ENCODE assay signal across 8 mouse cellular contexts in genomic region chr7:19164978-19165377, GRCm38 (mm10). TPM values are rescaled to one million over a fixed set of nuclear protein-coding genes. Genes with fewer than 3 reads are reported as not detected.
DNase-seq lines count a peak whose midpoint lies in the region; ATAC-seq lines count a peak whose summit lies in the region.

No protein-coding gene starts in this region.

- peak overlapping the region; percentile 63 for H3K4me2 ChIP-seq in heart, embryonic 12.5 days
- H3K4me2 ChIP-seq in hindbrain, embryonic 12.5 days (replicated peaks) = peak overlapping the region; percentile 22

- H3K27me3 ChIP-seq in heart, embryonic 12.5 days (replicated peaks) = peaks cover 15% of the 10 kb centered on the region; the same call in 1 of the 2 replicates
- H3K27me3 ChIP-seq in hindbrain, embryonic 12.5 days = peaks cover 54% of the 10 kb centered on the region

- peak overlapping the region; percentile 34; the same call in 1 of the 2 replicates for H3K27ac ChIP-seq in heart, embryonic 12.5 days (ENCODE audit: poor library complexity, severe bottlenecking)
- H3K27ac ChIP-seq in hindbrain, embryonic 12.5 days = no peak overlapping the region

- H3K4me1 ChIP-seq in heart, embryonic 12.5 days (replicated peaks) = peaks cover 54% of the 10 kb centered on the region
- peaks cover 29% of the 10 kb centered on the region for H3K4me1 ChIP-seq in hindbrain, embryonic 12.5 days

- DNase-seq in heart, postnatal 36 days = no peak
- DNase-seq in MN1 (ENCODE audit: low spot score) (peak; percentile 61), adipocyte (ENCODE audit: low spot score) (no peak)
- DNase-seq in left cerebral cortex, adult 9 months (ENCODE audit: low spot score in 2 of 2) = no peak
- no peak for DNase-seq in cerebellum, adult 18-20 months

- peaks cover 7% of the 10 kb centered on the region for H3K9me3 ChIP-seq in heart, embryonic 12.5 days (replicated peaks)
- no peaks in the 10 kb centered on the region for H3K9me3 ChIP-seq in hindbrain, embryonic 12.5 days (replicated peaks)

- 2% methylated on average over 13 of the region's 13 CpGs for WGBS in heart, embryonic 12.5 days
- WGBS in hindbrain, embryonic 12.5 days = 3% methylated on average over 13 of the region's 13 CpGs

- peak overlapping the region; percentile 36 for H3K4me3 ChIP-seq in heart, embryonic 12.5 days
- H3K4me3 ChIP-seq in hindbrain, embryonic 12.5 days = no peak overlapping the region

- intact Hi-C loops in heart, postnatal 36 days (cut with DNase I) = no loop called here

- no peaks in the 10 kb centered on the region for H3K36me3 ChIP-seq in heart, embryonic 12.5 days
- no peaks in the 10 kb centered on the region for H3K36me3 ChIP-seq in hindbrain, embryonic 12.5 days

- peak overlapping the region; percentile 57; the same call in 1 of the 2 replicates for H3K9ac ChIP-seq in heart, embryonic 12.5 days
- no peak overlapping the region for H3K9ac ChIP-seq in hindbrain, embryonic 12.5 days

- ATAC-seq in heart, embryonic 12.5 days (ENCODE audit: insufficient number of reproducible peaks, low FRiP score) = peak; percentile 53; the same call in 1 of the 2 replicates
- no peak for ATAC-seq in hindbrain, embryonic 12.5 days (ENCODE audit: low FRiP score)
- ATAC-seq in megakaryocyte progenitor cell, adult 5-6 weeks (replicated peaks; ENCODE audit: poor library complexity) = peak; percentile 34

RNA-seq across cellular contexts. Expression of gene Gipr, which starts 0.9 kb away (rescaled TPM):
- polyA plus RNA-seq in heart, embryonic 12.5 days (2016; fragmentation: Nextera tagmentation; extraction: Ambion mirVana) = 8.0 and 9.7 TPM in 2 replicates
- total RNA-seq in heart, postnatal 36 days (2021) = under 1 TPM in 1 of 2 experiments, not detected in 1; 0.14 TPM
- polyA plus RNA-seq in hindbrain, embryonic 12.5 days (2016; fragmentation: Nextera tagmentation; extraction: Ambion mirVana) = 1.4 and 2.0 TPM in 2 replicates
- total RNA-seq in megakaryocyte progenitor cell, adult 5-6 weeks (2015) = not detected in 2 replicates
- total RNA-seq in megakaryocyte progenitor cell, adult 5-6 weeks (2017) = not detected in 2 replicates

RNA-seq across cellular contexts. Expression of gene Eml2, which starts 11.2 kb away (rescaled TPM):
- 17.7 and 18.2 TPM in 2 replicates for polyA plus RNA-seq in heart, embryonic 12.5 days (2016; fragmentation: Nextera tagmentation; extraction: Ambion mirVana)
- total RNA-seq in heart, postnatal 36 days (2021) = 10 to 100 TPM; 34.3 to 44.4 TPM
- 6.1 and 7.2 TPM in 2 replicates for polyA plus RNA-seq in hindbrain, embryonic 12.5 days (2016; fragmentation: Nextera tagmentation; extraction: Ambion mirVana)
- total RNA-seq in megakaryocyte progenitor cell, adult 5-6 weeks (2015) = 4.3 and 5.5 TPM in 2 replicates
- 8.0 and 15.1 TPM in 2 replicates for total RNA-seq in megakaryocyte progenitor cell, adult 5-6 weeks (2017)

RNA-seq across cellular contexts. Expression of gene Snrpd2, which starts 15.5 kb away (rescaled TPM):
- 101 TPM in 2 replicates for polyA plus RNA-seq in heart, embryonic 12.5 days (2016; fragmentation: Nextera tagmentation; extraction: Ambion mirVana)
- 10 to 100 TPM; 66.8 to 67.0 TPM for total RNA-seq in heart, postnatal 36 days (2021)
- polyA plus RNA-seq in hindbrain, embryonic 12.5 days (2016; fragmentation: Nextera tagmentation; extraction: Ambion mirVana) = 118 and 122 TPM in 2 replicates
- total RNA-seq in megakaryocyte progenitor cell, adult 5-6 weeks (2015) = 106 and 117 TPM in 2 replicates
- total RNA-seq in megakaryocyte progenitor cell, adult 5-6 weeks (2017) = 78.6 and 83.9 TPM in 2 replicates

RNA-seq across cellular contexts. Expression of gene Qpctl, which starts 15.9 kb away (rescaled TPM):
- polyA plus RNA-seq in heart, embryonic 12.5 days (2016; fragmentation: Nextera tagmentation; extraction: Ambion mirVana) = 10.0 TPM in 2 replicates
- total RNA-seq in heart, postnatal 36 days (2021) = 1 to 10 TPM; 3.8 to 4.8 TPM
- polyA plus RNA-seq in hindbrain, embryonic 12.5 days (2016; fragmentation: Nextera tagmentation; extraction: Ambion mirVana) = 21.2 and 22.8 TPM in 2 replicates
- total RNA-seq in megakaryocyte progenitor cell, adult 5-6 weeks (2015) = 6.5 and 6.9 TPM in 2 replicates
- 3.4 and 5.6 TPM in 2 replicates for total RNA-seq in megakaryocyte progenitor cell, adult 5-6 weeks (2017)

RNA-seq across cellular contexts. Expression of gene Fbxo46, which starts 45.3 kb away (rescaled TPM):
- polyA plus RNA-seq in heart, embryonic 12.5 days (2016; fragmentation: Nextera tagmentation; extraction: Ambion mirVana) = 10.2 and 11.2 TPM in 2 replicates
- total RNA-seq in heart, postnatal 36 days (2021) = 1 to 10 TPM; 4.6 to 5.3 TPM
- polyA plus RNA-seq in hindbrain, embryonic 12.5 days (2016; fragmentation: Nextera tagmentation; extraction: Ambion mirVana) = 20.9 TPM in 2 replicates
- 2.0 and 2.1 TPM in 2 replicates for total RNA-seq in megakaryocyte progenitor cell, adult 5-6 weeks (2015)
- total RNA-seq in megakaryocyte progenitor cell, adult 5-6 weeks (2017) = 4.2 and 5.0 TPM in 2 replicates
